Mouse (Mus musculus) E14TG2a.4 (cell line): ENCODE results near the gene Net1.

Source experiments
- CTCF ChIP-seq: conservative IDR thresholded peaks from 2 replicates; pipeline ENCODE4 v1.5.1; 2014; ENCODE audit warnings: low read length
- NANOG ChIP-seq: IDR thresholded peaks from 2 replicates; pipeline ENCODE4 v1.6.1; 2014; ENCODE audit warnings: borderline replicate concordance, low read length, mixed read lengths
- POU5F1 ChIP-seq: IDR thresholded peaks from 2 replicates; pipeline ENCODE4 v1.6.1; 2014; ENCODE audit warnings: low read length, borderline replicate concordance

- TF ChIP-seq CTCF: no peak
- no peak for TF ChIP-seq POU5F1
- peak; percentile 48; the same call in 1 of the 2 replicates for TF ChIP-seq NANOG
Measured at GRCm38 (mm10) chr13:3854856-3855255, 63.2 kb downstream of the Net1 start.
